Mouse (Mus musculus): ENCODE measurements around the gene Myo18b.

DNA sequence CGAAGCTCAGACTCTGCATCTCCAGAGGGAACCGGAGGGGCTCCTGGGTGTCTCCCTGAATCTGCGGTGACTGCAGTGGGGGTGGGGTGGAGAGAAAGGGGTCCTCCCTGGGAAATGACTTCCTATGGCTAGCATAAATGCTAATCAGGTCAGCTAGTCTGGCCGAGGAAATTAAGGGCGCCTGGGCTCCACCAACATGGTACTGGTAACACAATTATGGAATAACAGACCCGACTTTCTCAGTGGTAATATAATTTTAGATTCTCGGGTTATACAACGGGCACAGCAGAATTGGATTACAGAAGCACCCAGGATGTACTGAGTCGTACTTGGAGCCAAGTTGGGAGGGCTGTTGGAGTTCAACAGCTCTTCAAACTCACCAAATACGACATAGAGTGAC, 40.5 kb upstream of the Myo18b start:
- TF ChIP-seq POLR2A (IDR thresholded peaks at IDR 0.05; ENCODE audit: low read depth, low read length): no peak
- no peak for TF ChIP-seq MAZ (IDR thresholded peaks at IDR 0.05; ENCODE audit: low read depth, low read length)
- no peak for TF ChIP-seq ZNF384 (IDR thresholded peaks at IDR 0.05; ENCODE audit: low read depth, low read length)
